Mouse (Mus musculus) stomach, embryonic 15.5 days (tissue): ENCODE data around the gene Pus7. TPM values are rescaled to one million over a fixed set of nuclear protein-coding genes. Genes with fewer than 3 reads are reported as not detected.
"Not testable (repeated sequence)": the region's sequence is repeated elsewhere in the genome, so short reads cannot be mapped to it uniquely, and the experiment has no call there.

Source experiments
- ATAC-seq: fragments of 200-750 bp; cut with Nextera tagmentation; 2 replicates; pipeline ENCODE4 v1.8.0; 2017; ENCODE audit warnings: low read depth, moderate number of reproducible peaks, moderate TSS enrichment; ENCODE audit not compliant: insufficient read depth, low FRiP score
- H3K27ac ChIP-seq: fragments of 300-500 bp; sonication (generic); 2 replicates; pipeline ENCODE4 v1.5.1; 2015; ENCODE audit warnings: mild to moderate bottlenecking, inconsistent platforms
- H3K27me3 ChIP-seq: fragments of 300-500 bp; sonication (generic); replicated peaks from 2 replicates; pipeline ENCODE4 v1.6.1; 2015; ENCODE audit warnings: inconsistent platforms
- H3K36me3 ChIP-seq: fragments of 300-500 bp; sonication (generic); 2 replicates; pipeline ENCODE4 v1.6.1; 2015; ENCODE audit warnings: inconsistent platforms
- H3K4me1 ChIP-seq: fragments of 300-500 bp; sonication (generic); 2 replicates; pipeline ENCODE4 v1.6.1; 2015; ENCODE audit warnings: inconsistent platforms
- H3K4me2 ChIP-seq: fragments of 300-500 bp; sonication (generic); 2 replicates; pipeline ENCODE4 v1.6.1; 2015; ENCODE audit warnings: mild to moderate bottlenecking, inconsistent platforms
- H3K4me3 ChIP-seq: fragments of 300-500 bp; sonication (generic); replicated peaks from 2 replicates; pipeline ENCODE4 v1.5.1; 2015; ENCODE audit warnings: inconsistent platforms
- H3K9ac ChIP-seq: fragments of 300-500 bp; sonication (generic); 2 replicates; pipeline ENCODE4 v1.6.1; 2015; ENCODE audit warnings: inconsistent platforms
- H3K9me3 ChIP-seq: fragments of 300-500 bp; sonication (generic); 2 replicates; pipeline ENCODE4 v1.6.1; 2016; ENCODE audit warnings: inconsistent platforms
- WGBS: fragments of 180-500 bp; shearing (Covaris S2); methylation state at CpG from one replicate; pipeline ENCODE4 v1.1.7; 2015; 5-methylcytosine and 5-hydroxymethylcytosine counted together
- polyA plus RNA-seq: library from polyadenylated mRNA; unstranded; fragments of >200 nt; fragmentation: Nextera tagmentation; extraction: Ambion mirVana; gene quantifications from 2 replicates; pipeline ENCODE4 v1.2.1, GENCODE M21; 2015

Gene Pus7
- polyA plus RNA-seq, 1 experiment from 2014 or later = 31.0 TPM

DNA sequence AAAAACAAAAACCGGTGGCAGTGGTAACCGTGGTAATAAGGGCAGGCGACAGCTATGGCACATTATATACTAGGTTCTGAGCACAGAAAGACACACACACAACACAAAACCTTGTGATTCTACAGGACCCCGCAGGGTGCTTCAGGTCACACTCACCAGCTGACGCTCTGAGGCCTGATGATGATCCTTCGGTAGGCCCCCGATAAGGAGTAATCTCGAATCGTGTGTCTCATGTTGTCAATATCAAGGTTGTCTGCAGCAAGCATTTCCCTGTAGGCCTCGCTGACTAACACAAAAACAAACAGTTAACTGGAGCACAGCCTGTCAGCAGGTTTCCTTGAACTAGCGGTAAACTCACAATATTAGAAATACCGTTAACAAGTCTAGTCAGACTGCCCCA, 40.2 kb downstream of the Pus7 start:
- H3K27me3 ChIP-seq = no peaks in the 10 kb centered on the region
- H3K4me3 ChIP-seq = no peak overlapping the region
- no peaks in the 10 kb centered on the region for H3K4me1 ChIP-seq
- H3K36me3 ChIP-seq = peaks cover 26% of the 10 kb centered on the region
- ATAC-seq = no peak
- no peaks in the 10 kb centered on the region for H3K9me3 ChIP-seq
- H3K4me2 ChIP-seq = no peak overlapping the region
- no peak overlapping the region for H3K9ac ChIP-seq
- H3K27ac ChIP-seq = no peak overlapping the region
- WGBS = 95% methylated on average over 12 of the region's 12 CpGs

DNA sequence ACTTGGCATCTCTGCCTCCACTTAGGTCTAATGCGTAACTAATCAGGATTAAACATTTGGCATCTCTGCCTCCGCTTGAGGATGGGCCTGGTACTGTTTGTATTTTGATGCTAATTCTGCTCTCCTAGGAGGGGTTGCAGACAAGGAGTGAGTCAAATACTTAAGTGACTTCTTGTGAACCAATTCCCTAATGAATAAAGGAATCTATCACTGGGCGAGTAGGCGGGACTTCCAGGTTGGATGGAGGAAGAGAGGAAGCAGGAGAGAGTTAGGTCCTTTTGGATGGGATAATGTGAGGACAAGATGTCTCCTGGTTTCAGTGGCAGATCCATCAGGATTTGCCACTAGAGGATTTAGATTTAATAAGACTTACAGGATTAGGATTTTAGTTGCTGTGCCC, 46.4 kb downstream of the Pus7 start:
- H3K27me3 ChIP-seq = no peaks in the 10 kb centered on the region
- H3K4me1 ChIP-seq = no peaks in the 10 kb centered on the region
- no peak overlapping the region for H3K4me2 ChIP-seq
- H3K36me3 ChIP-seq = no peaks in the 10 kb centered on the region
- ATAC-seq = no peak
- WGBS = 88% methylated on average over 4 of the region's 4 CpGs
- no peak overlapping the region for H3K4me3 ChIP-seq
- H3K9me3 ChIP-seq = no peaks in the 10 kb centered on the region
- H3K27ac ChIP-seq = no peak overlapping the region
- no peak overlapping the region for H3K9ac ChIP-seq

DNA sequence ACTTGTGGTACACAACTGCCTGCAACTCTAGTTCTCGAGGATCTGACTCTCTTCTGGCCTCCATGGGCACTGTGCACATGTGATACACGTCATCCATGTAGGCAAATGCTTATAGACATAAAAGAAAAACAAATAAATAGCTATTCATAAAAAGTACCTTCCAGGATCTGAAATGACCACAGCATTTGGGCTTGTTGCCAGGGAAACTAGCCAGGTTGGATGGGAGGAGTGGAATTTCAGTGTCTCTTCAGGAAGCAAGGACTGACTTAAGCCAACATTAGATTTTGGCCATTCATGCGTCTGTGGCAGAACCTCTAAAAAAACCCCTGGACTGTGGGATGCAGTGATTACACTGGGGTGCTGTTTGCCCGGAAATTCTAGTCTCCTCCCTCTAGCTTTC, 47.1 kb downstream of the Pus7 start:
- Histone ChIP-seq H3K36me3 (no peaks in the 10 kb centered on the region), H3K27me3 (no peaks in the 10 kb centered on the region), H3K27ac (no peak overlapping the region), H3K4me1 (no peaks in the 10 kb centered on the region), H3K9ac (no peak overlapping the region), H3K4me3 (no peak overlapping the region), H3K9me3 (no peaks in the 10 kb centered on the region), H3K4me2 (no peak overlapping the region)
- ATAC-seq = no peak
- WGBS = 77% methylated on average over 4 of the region's 4 CpGs

DNA sequence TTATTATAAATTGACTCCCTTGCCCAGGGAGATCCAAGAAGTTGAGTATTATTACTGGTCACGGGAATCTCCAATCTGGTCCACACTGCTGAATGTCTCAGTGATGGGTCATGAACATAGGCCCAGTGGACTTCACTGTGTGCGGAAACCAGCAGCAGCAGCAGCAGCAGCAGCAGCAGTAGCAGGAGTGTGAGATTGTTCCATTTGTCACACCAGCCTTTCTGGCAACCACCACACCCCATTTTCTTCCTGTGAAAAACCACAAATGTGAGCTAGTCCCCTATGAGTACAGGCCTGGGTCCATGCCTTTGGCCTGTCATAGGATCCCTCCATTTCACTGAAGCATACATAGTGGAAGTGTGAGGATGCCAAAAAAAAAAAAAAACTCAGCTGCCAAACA, 61.6 kb downstream of the Pus7 start:
- Histone ChIP-seq H3K27ac (no peak overlapping the region), H3K36me3 (no peaks in the 10 kb centered on the region)
- ATAC-seq = no peak

DNA sequence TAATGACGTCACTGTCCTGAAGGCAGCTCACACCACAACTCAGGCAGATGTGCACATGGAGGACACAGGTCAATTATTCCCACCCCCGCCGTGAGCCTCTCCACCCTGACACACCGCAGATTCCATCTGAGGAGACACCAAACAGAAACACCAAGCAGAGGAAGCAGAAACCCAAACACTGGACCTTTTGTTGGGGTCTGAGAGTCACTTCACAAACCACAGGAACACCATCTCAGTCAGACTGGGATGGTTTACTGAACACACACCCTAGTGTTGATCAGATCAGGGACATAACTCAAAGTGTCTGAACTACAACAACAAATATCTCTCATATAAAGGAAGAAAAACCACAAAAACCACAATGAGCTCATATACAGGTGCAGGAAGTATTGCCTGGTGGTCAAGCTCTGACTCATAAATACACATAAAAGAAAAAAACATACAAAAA, 64.6 kb downstream of the Pus7 start:
- Histone ChIP-seq H3K9ac (no peak overlapping the region), H3K4me3 (no peak overlapping the region), H3K27ac (no peak overlapping the region), H3K9me3 (no peaks in the 10 kb centered on the region), H3K4me2 (no peak overlapping the region), H3K4me1 (no peaks in the 10 kb centered on the region), H3K36me3 (no peaks in the 10 kb centered on the region), H3K27me3 (no peaks in the 10 kb centered on the region)
- WGBS = 68% methylated on average over 4 of the region's 4 CpGs
- ATAC-seq = no peak

More for the DNA sequence above, 61.6 kb downstream of the Pus7 start:
- H3K9ac ChIP-seq = no peak overlapping the region
- no peaks in the 10 kb centered on the region for H3K27me3 ChIP-seq
- no peak overlapping the region for H3K4me3 ChIP-seq
- H3K4me2 ChIP-seq = no peak overlapping the region
- WGBS = 96% methylated on average over 2 of the region's 2 CpGs
- no peaks in the 10 kb centered on the region for H3K9me3 ChIP-seq
- no peaks in the 10 kb centered on the region for H3K4me1 ChIP-seq

DNA sequence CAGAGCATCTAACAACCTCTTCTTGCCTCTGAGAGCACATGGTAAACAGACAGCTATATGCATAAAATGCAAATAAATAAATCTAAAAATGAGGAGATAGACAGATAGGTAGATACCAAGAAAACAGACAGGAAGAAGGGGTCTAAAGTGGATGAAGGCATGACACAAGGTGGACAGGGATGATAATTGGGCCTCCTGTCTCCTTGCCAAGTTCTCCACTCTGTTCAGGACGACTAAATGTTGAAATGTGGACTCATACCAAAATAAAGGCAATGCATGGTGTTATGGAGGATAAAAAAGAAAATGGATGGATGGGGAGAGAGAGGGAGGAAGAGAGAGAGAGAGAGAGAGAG, 65.4 kb downstream of the Pus7 start:
- WGBS = 66% methylated on average over 1 of the region's 1 CpGs
- no peak for ATAC-seq
- H3K27me3 ChIP-seq = no peaks in the 10 kb centered on the region
- no peak overlapping the region for H3K9ac ChIP-seq
- H3K4me2 ChIP-seq = no peak overlapping the region
- no peaks in the 10 kb centered on the region for H3K36me3 ChIP-seq
- no peak overlapping the region for H3K4me3 ChIP-seq
- H3K9me3 ChIP-seq = no peaks in the 10 kb centered on the region
- H3K4me1 ChIP-seq = no peaks in the 10 kb centered on the region
- H3K27ac ChIP-seq = no peak overlapping the region

DNA sequence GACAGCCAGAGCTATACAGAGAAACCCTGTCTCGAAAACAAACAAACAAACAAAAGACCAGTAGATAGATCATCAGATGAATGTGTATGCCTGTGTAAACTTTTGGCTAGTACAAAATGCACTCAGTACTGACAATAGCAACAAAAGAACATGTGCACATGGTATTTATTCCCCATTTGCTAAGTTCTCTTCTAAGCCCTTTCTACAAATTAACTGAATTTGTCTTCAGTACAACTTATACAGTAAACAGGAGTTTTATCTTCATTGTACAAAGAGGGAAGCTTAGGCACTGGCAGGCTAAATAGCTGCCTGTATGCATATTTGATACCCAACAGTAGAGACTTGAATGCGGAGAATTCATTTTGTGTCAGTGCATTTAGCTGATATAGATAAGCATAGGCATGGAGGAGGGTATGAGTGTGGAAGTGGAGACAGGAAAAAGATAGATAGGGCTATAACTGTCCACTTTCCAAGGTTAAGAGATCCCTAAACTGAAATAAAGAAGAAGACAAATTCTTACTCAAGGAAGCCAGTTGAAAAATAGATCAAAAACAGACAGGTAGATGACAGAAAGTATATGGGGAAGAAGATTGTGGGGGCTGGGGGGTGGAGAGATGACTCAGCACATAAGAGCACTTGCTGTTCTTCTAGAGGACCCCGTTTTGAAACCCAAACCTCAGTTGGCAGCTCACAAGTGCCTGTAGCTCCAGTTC, 65.9 kb downstream of the Pus7 start:
- Histone ChIP-seq H3K4me1 (no peaks in the 10 kb centered on the region), H3K27ac (no peak overlapping the region), H3K27me3 (no peaks in the 10 kb centered on the region), H3K9me3 (no peaks in the 10 kb centered on the region), H3K36me3 (no peaks in the 10 kb centered on the region), H3K9ac (no peak overlapping the region), H3K4me3 (no peak overlapping the region), H3K4me2 (no peak overlapping the region)
- no peak for ATAC-seq
- 69% methylated on average over 3 of the region's 3 CpGs for WGBS

DNA sequence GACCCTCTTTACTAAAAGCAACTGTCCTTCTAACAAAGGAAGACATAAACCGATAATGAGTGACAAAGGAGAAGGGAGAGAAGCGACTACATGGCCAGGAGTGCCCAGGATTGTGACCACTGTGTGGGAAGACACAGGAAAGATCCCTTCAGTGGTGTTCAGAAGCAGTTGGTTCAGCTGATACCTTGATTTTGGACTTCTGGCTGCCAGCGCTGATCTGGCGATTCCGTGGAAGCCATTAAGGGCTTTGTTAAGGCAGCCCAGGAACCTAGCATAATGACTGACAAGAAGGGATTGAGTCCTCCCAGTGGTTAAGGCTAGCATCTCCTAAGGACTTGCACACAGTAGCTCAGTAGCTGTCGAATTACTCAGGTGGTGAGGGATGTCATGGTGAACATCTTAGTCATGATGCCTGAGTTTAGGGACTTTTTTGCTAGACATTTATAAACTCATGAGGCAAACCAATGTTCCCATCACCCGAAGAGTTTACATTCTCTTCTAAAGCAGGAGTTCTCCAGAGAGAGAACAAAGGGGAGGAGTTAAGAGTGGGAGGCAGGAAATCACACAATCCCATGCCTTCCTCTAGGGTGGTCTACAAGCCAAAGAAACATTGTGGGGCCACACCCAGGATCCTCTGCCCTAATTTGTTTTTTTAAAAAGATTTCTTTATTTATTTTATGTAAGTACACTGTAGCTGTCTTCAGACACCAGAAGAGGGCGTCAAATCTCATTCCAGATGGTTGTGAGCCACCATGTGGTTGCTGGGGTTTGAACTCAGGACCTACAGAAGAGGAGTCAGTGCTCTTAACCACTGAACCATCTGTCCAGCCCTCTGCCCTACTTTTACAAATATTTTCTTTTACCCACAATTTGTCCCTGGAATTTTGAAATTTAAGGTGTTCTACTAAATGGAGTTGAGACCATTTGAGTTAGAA, 69.8 kb downstream of the Pus7 start:
- Histone ChIP-seq H3K9ac (no peak overlapping the region), H3K4me1 (no peaks in the 10 kb centered on the region), H3K4me3 (no peak overlapping the region), H3K36me3 (peaks cover 16% of the 10 kb centered on the region), H3K9me3 (no peaks in the 10 kb centered on the region; the same call in 1 of the 2 replicates), H3K27ac (no peak overlapping the region), H3K27me3 (no peaks in the 10 kb centered on the region), H3K4me2 (no peak overlapping the region)
- no peak for ATAC-seq
- WGBS = 86% methylated on average over 8 of the region's 8 CpGs

DNA sequence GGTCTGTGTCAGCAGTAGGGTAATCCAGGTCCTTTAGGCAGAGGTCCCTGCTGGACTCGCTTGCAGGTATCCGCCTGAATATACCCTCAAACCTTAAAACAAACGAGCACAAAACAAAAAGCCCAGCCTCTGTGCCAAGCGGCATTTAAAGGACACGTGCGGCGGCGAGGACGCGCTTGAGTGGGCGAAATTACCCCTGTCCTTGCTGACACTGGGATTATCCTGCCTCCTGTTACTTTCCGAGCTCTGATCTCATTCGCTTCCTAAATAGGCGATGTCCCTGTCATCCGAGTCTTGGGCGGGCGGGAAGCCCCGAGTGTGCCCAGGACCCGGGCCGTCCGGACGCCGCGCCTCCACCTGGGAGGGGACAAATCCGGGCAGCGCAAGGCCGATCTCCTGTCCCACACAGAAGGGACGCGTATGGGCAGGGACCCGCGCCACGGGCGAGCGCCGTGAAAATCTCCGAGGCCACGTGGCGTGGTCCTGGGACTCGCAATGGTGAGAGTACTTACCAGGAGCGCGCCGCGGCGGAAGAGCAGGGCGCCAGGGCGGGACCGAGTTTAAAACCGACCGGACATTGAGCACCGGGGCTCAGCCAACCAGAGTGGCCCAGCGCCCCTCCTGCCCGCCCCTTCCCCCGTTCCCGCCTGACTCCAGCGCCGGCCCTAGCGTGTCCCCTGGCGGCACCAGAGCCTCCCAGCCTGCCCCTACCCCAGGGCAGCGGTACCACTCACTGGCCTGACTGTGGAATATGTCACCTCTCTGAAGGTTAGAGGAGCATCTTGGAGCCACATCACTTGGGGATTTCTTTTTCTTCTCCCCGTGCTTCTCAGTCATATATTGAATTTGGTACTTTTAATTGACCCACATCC, 71.1 kb downstream of the Pus7 start:
- WGBS = 5% methylated on average over 60 of the region's 60 CpGs
- Histone ChIP-seq H3K4me1 (no peaks in the 10 kb centered on the region), H3K27me3 (no peaks in the 10 kb centered on the region), H3K9ac (peak overlapping the region; percentile 64), H3K36me3 (peaks cover 26% of the 10 kb centered on the region), H3K4me3 (peak overlapping the region; percentile 75), H3K4me2 (peak overlapping the region; percentile 62), H3K9me3 (no peaks in the 10 kb centered on the region; the same call in 1 of the 2 replicates), H3K27ac (peak overlapping the region; percentile 49)
- ATAC-seq = peak; percentile 100

DNA sequence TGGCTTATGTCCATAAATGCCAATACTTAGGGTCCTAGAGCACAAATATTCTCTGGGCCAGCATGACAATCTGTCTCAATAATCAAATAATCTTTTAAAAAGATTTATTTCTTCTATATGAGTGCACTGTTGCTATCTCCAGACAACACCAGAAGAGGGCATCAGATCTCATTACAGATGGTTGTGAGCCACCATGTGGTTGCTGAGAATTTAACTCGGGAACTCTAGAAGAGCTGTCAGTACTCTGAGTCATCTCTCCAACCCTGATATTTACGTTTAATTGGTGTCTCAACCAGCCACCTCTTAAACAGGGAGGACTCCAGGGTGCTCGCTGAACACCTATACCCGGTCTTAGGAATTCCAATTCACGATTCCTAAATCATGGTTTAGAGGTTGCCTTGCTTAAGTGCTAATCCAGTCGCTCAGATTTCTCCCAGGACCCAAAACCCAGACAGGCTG, 71.8 kb downstream of the Pus7 start:
- WGBS = 45% methylated on average over 6 of the region's 6 CpGs
- not testable (repeated sequence) for H3K27me3 ChIP-seq, ATAC-seq

DNA sequence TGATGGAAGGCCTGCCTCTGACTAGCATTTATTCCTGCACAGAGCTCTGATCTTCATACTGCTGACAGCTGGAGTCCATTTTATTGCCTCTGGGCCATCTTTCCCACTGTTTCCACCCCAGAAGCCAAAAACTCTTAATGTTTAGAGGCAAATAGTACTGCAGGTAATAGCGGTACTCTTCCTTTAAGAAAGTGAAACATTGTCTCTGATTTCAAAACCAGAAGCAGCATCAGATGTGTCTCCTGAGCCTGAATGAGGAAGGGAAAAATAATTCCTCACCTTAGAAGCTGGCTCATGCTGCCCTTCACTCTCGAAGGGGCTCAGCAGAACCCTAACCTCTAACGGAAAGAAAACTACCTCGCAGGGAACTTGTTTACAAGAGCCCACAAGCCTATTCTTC, 72.3 kb downstream of the Pus7 start:
- Histone ChIP-seq H3K4me1 (no peaks in the 10 kb centered on the region), H3K36me3 (peaks cover 36% of the 10 kb centered on the region), H3K4me3 (no peak overlapping the region), H3K9ac (no peak overlapping the region), H3K4me2 (no peak overlapping the region), H3K9me3 (no peaks in the 10 kb centered on the region; the same call in 1 of the 2 replicates), H3K27ac (no peak overlapping the region), H3K27me3 (no peaks in the 10 kb centered on the region)
- WGBS = 93% methylated on average over 4 of the region's 4 CpGs
- ATAC-seq = no peak

More for the DNA sequence above, 71.8 kb downstream of the Pus7 start:
- H3K4me3 ChIP-seq = peak overlapping the region; percentile 75
- not testable (repeated sequence) for H3K4me1 ChIP-seq, H3K9me3 ChIP-seq
- peak overlapping the region; percentile 64 for H3K9ac ChIP-seq
- H3K27ac ChIP-seq = peak overlapping the region; percentile 49; the same call in 1 of the 2 replicates
- peaks cover 33% of the 10 kb centered on the region for H3K36me3 ChIP-seq
- H3K4me2 ChIP-seq = peak overlapping the region; percentile 62
